Mouse (Mus musculus): ENCODE results near the gene Jhy. TPM values are rescaled to one million over a fixed set of nuclear protein-coding genes. Genes with fewer than 3 reads are reported as not detected.

Jhy gene
- polyA plus RNA-seq, 1 experiment from 2014 or later, result 1.3 TPM

DNA sequence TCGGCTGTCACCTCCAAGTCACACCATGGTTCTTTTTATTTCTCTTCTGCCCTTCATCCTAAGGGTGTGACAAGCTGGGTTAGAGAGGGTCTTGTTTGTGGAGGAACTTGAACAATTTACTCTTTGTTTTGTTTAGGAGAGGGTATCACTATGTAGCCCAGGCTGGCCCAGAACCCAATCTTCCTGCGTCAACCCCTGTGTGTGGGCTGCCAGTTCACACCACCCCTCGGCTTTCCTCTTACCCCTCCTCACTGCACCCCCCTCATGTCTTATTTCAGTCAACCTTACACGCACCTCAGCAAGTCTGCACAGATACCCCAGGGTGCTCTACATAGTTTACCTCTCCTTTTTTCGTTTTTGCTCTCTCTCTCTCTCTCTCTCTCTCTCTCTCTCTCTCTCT, 87.2 kb downstream of the Jhy start:
- H3K27ac ChIP-seq (replicated peaks), result no peak overlapping the region
- H3K4me2 ChIP-seq (replicated peaks), result no peak overlapping the region
- peaks cover 19% of the 10 kb centered on the region for H3K4me1 ChIP-seq
- H3K36me3 ChIP-seq, result no peaks in the 10 kb centered on the region
- H3K9me3 ChIP-seq (replicated peaks), result no peaks in the 10 kb centered on the region
- H3K4me3 ChIP-seq (replicated peaks), result no peak overlapping the region
- WGBS, result 6% methylated on average over 5 of the region's 5 CpGs
- H3K27me3 ChIP-seq, result peaks cover 98% of the 10 kb centered on the region
- H3K9ac ChIP-seq, result no peak overlapping the region
- no peak for ATAC-seq (ENCODE audit: insufficient number of reproducible peaks, low FRiP score, low TSS enrichment, low read depth)

DNA sequence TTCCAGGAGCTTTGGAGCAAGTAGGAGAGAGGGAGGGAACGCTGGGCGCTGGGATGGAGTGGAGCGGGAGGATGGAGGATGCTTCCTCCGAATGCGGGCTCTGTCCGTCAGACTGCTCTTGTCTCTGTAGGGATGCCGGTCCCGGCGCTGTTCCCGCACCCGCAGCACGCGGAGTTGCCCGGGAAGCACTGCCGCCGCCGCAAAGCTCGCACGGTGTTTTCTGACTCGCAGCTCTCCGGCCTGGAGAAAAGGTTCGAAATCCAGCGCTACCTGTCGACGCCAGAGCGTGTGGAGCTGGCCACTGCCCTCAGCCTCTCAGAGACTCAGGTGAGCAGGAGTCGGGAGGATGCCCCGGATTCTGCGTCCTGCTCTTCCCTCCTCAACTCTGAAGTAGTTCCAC, 87.8 kb downstream of the Jhy start:
- no peak overlapping the region for H3K4me2 ChIP-seq (replicated peaks)
- WGBS, result under 1% methylated on average over 29 of the region's 29 CpGs
- peaks cover 98% of the 10 kb centered on the region for H3K27me3 ChIP-seq
- no peaks in the 10 kb centered on the region for H3K9me3 ChIP-seq (replicated peaks)
- no peak overlapping the region for H3K4me3 ChIP-seq (replicated peaks)
- ATAC-seq (ENCODE audit: insufficient number of reproducible peaks, low FRiP score, low TSS enrichment, low read depth), result no peak
- H3K4me1 ChIP-seq, result peaks cover 23% of the 10 kb centered on the region
- no peak overlapping the region for H3K9ac ChIP-seq
- no peak overlapping the region for H3K27ac ChIP-seq (replicated peaks)
- H3K36me3 ChIP-seq, result no peaks in the 10 kb centered on the region

GRCm38 (mm10) chr9:40875431-40875830, 88.5 kb downstream of the Jhy start:
- no peak overlapping the region for H3K4me3 ChIP-seq (replicated peaks)
- H3K36me3 ChIP-seq, result no peaks in the 10 kb centered on the region
- H3K9me3 ChIP-seq (replicated peaks), result no peaks in the 10 kb centered on the region
- H3K27me3 ChIP-seq, result peaks cover 96% of the 10 kb centered on the region
- H3K4me1 ChIP-seq, result peaks cover 23% of the 10 kb centered on the region
- H3K9ac ChIP-seq, result no peak overlapping the region
- WGBS, result 2% methylated on average over 17 of the region's 17 CpGs
- H3K4me2 ChIP-seq (replicated peaks), result no peak overlapping the region
- ATAC-seq (ENCODE audit: insufficient number of reproducible peaks, low FRiP score, low TSS enrichment, low read depth), result no peak
- no peak overlapping the region for H3K27ac ChIP-seq (replicated peaks)

- peaks cover 96% of the 10 kb centered on the region for H3K27me3 ChIP-seq
- WGBS, result 2% methylated on average over 4 of the region's 4 CpGs
Observed at GRCm38 (mm10) chr9:40874961-40875360, 89.0 kb downstream of the Jhy start.

DNA sequence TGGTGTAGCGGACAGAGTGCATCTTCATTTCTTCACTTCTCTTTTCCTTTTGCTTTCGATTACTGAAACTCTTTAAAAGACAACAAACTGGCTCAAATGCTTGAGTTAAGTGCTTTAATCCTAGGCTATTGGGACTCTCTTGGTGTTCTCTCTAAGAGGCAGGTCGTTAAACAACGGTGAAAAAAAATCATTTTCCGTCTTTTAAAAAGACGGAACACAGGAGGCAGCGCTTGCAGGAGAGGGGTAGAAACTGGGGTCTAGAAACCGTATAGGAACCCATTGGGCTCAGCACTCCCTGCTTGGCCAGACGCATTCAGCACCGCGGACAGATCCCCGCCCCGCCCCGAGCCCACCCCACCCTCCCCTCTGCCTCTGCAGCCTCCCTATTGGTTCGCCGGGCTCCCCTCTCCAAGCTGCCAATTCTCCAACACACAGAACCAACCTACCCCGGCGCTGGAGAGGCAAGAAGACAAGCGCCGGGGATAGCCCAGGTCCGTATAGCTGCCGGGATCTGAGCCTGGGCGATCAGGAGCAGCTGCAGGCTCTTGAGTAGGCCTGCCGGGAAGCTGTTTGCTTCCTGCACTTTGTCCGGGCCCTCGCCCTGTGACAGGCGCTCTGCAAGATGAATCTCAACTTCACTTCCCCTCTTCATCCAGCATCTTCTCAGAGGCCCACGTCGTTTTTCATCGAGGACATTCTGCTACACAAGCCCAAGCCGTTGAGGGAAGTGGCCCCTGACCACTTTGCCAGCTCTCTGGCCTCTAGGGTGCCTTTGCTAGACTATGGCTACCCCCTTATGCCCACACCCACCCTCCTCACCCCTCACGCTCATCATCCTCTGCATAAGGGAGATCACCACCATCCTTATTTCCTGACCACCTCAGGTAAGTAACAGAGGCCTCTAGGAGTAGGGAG, 90.1 kb downstream of the Jhy start, which contains the start of gene Bsx:
Gene Bsx (plus strand): TSS at position 572 of the 915 bp plus-strand sequence.
- peaks cover 23% of the 10 kb centered on the region for H3K4me1 ChIP-seq
- H3K9me3 ChIP-seq (replicated peaks), result no peaks in the 10 kb centered on the region
- no peak within 1 kb of the TSS for H3K9ac ChIP-seq
- peak within 1 kb of the TSS; percentile 27 for H3K4me3 ChIP-seq (replicated peaks)
- no peak within 1 kb of the TSS for H3K27ac ChIP-seq (replicated peaks)
- WGBS, result 3% methylated on average over 32 of the region's 32 CpGs
- H3K36me3 ChIP-seq, result no peaks in the 10 kb centered on the region
- ATAC-seq (ENCODE audit: insufficient number of reproducible peaks, low FRiP score, low TSS enrichment, low read depth), result peak; percentile 69
- peak within 1 kb of the TSS; percentile 47 for H3K4me2 ChIP-seq (replicated peaks)
- peaks cover 95% of the 10 kb centered on the region for H3K27me3 ChIP-seq

More at GRCm38 (mm10) chr9:40874961-40875360, 89.0 kb downstream of the Jhy start:
- no peak overlapping the region for H3K4me2 ChIP-seq (replicated peaks)
- H3K9ac ChIP-seq, result no peak overlapping the region
- H3K27ac ChIP-seq (replicated peaks), result no peak overlapping the region
- H3K36me3 ChIP-seq, result no peaks in the 10 kb centered on the region
- no peaks in the 10 kb centered on the region for H3K9me3 ChIP-seq (replicated peaks)
- ATAC-seq (ENCODE audit: insufficient number of reproducible peaks, low FRiP score, low TSS enrichment, low read depth), result no peak
- H3K4me3 ChIP-seq (replicated peaks), result no peak overlapping the region
- peaks cover 23% of the 10 kb centered on the region for H3K4me1 ChIP-seq

DNA sequence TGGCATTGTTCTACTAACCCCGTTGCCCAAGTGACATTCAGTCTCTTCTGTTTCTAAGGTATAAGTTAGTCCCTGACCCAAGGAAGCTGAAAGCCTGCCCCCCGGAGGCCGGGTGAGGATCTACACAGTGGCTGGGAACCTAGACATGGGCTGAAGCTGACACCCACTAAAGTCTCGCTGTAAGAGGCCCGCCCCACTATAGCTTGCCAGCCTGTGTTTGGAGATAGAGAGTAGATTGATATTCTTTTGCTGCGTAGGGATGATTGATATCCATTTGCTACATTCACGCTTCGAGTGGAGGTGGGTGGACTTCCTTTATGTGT, 91.8 kb downstream of the Jhy start:
- Histone ChIP-seq H3K9me3 (replicated peaks) (no peaks in the 10 kb centered on the region), H3K9ac (no peak overlapping the region), H3K27me3 (peaks cover 81% of the 10 kb centered on the region), H3K36me3 (no peaks in the 10 kb centered on the region), H3K27ac (replicated peaks) (no peak overlapping the region), H3K4me2 (replicated peaks) (peak overlapping the region; percentile 1; the same call in 1 of the 2 replicates), H3K4me3 (replicated peaks) (0 out of 2 replicates have a peak overlapping the region, but pooled peaks have one; percentile 0), H3K4me1 (peaks cover 8% of the 10 kb centered on the region)
- 3% methylated on average over 8 of the region's 8 CpGs for WGBS
- no peak for ATAC-seq (ENCODE audit: insufficient number of reproducible peaks, low FRiP score, low TSS enrichment, low read depth)

- Histone ChIP-seq H3K4me2 (replicated peaks) (peak overlapping the region; percentile 1; the same call in 1 of the 2 replicates), H3K4me3 (replicated peaks) (0 out of 2 replicates have a peak overlapping the region, but pooled peaks have one; percentile 0), H3K36me3 (no peaks in the 10 kb centered on the region), H3K9me3 (replicated peaks) (no peaks in the 10 kb centered on the region), H3K27me3 (peaks cover 77% of the 10 kb centered on the region), H3K9ac (no peak overlapping the region), H3K4me1 (peaks cover 8% of the 10 kb centered on the region), H3K27ac (replicated peaks) (no peak overlapping the region)
- WGBS, result under 1% methylated on average over 34 of the region's 34 CpGs
- no peak for ATAC-seq (ENCODE audit: insufficient number of reproducible peaks, low FRiP score, low TSS enrichment, low read depth)
Observed at GRCm38 (mm10) chr9:40871369-40872155, 92.4 kb downstream of the Jhy start.

DNA sequence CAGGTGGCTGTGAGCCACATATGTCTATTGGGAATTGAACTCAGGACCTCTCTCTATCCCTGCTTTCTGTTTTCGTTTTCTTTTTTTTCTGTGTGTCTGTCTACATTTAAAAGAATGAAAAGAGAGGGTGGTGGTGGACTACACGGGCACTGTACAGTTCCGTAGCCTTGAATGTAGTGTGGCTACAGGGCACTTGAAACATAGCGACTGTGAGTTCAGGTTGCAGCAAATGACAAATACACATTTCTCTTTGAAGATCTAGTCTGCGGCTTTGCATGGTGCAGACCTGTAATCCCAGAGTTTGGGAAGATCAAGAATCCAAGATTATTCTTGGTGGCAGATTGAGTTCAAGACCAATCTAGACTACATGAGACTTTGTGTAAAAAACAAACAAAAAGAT, 93.6 kb downstream of the Jhy start:
- H3K36me3 ChIP-seq, result no peaks in the 10 kb centered on the region
- no peak overlapping the region for H3K4me3 ChIP-seq (replicated peaks)
- no peaks in the 10 kb centered on the region for H3K9me3 ChIP-seq (replicated peaks)
- H3K27me3 ChIP-seq, result peaks cover 65% of the 10 kb centered on the region
- H3K9ac ChIP-seq, result no peak overlapping the region
- H3K4me2 ChIP-seq (replicated peaks), result no peak overlapping the region
- WGBS, result 75% methylated on average over 5 of the region's 5 CpGs
- H3K4me1 ChIP-seq, result peaks cover 8% of the 10 kb centered on the region
- no peak for ATAC-seq (ENCODE audit: insufficient number of reproducible peaks, low FRiP score, low TSS enrichment, low read depth)
- H3K27ac ChIP-seq (replicated peaks), result no peak overlapping the region

DNA sequence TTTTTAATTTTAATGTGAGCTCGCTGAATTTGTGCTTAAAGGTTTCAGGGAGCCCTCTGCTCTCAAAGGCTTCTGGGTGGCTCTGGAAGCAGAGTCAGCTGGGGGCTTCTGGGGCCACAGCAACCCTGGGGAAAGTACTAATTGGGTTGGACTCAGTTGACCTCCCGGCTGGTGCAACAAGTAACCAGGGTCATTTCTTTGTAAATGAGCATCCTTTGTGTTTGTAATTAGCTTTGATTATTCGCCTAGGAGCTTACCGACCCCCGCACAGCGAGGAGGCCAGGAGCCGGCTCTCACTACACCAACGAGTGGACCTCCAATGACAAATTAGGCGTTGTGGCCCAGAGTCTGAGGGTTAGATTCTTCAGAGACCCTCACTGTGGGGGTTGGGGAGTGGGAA, 104.7 kb downstream of the Jhy start:
- Histone ChIP-seq H3K27me3 (peaks cover 19% of the 10 kb centered on the region), H3K9ac (no peak overlapping the region), H3K9me3 (replicated peaks) (no peaks in the 10 kb centered on the region), H3K4me3 (replicated peaks) (peak overlapping the region; percentile 40), H3K4me1 (peaks cover 4% of the 10 kb centered on the region; the same call in 1 of the 2 replicates), H3K4me2 (replicated peaks) (peak overlapping the region; percentile 49), H3K36me3 (no peaks in the 10 kb centered on the region), H3K27ac (replicated peaks) (no peak overlapping the region)
- 7% methylated on average over 9 of the region's 9 CpGs for WGBS
- ATAC-seq (ENCODE audit: insufficient number of reproducible peaks, low FRiP score, low TSS enrichment, low read depth), result no peak

DNA sequence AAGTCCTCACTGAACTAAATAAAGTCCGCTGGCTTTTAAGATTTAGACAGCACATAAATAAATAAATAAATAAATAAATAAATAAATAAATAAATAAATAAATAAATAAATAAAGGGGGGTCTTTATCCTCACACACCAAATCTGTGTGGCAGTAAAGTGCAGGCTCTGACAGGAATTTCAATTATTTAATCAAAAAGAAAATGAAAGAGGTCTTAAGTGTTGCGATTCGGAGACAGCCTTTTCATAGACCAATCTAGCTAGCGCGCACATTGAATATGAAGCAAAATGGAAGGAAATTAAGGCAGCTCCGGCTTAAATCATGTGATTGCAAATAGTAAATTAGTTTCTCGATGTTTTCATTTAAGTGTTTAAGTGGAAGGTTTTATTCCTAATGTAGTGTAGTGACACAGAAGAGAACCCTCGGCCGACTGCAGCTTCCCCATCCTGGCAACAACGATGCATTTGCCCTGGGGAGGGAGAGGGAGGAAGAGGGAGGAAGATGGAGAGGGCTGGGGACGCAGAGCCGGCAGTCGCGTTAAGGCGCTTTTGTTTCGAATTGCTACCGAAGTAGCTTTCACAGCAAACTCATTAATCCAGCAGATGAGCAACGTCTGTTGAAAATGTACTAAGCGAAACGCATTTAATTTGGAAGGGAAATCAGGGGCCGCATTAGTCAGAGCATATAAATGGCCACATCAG, 105.3 kb downstream of the Jhy start:
- 5% methylated on average over 21 of the region's 21 CpGs for WGBS
- no peak for ATAC-seq (ENCODE audit: insufficient number of reproducible peaks, low FRiP score, low TSS enrichment, low read depth)
- Histone ChIP-seq H3K27me3 (peaks cover 19% of the 10 kb centered on the region), H3K9ac (no peak overlapping the region), H3K4me2 (replicated peaks) (peak overlapping the region; percentile 49), H3K27ac (replicated peaks) (no peak overlapping the region), H3K4me1 (peaks cover 4% of the 10 kb centered on the region; the same call in 1 of the 2 replicates), H3K36me3 (no peaks in the 10 kb centered on the region), H3K4me3 (replicated peaks) (peak overlapping the region; percentile 40), H3K9me3 (replicated peaks) (no peaks in the 10 kb centered on the region)

DNA sequence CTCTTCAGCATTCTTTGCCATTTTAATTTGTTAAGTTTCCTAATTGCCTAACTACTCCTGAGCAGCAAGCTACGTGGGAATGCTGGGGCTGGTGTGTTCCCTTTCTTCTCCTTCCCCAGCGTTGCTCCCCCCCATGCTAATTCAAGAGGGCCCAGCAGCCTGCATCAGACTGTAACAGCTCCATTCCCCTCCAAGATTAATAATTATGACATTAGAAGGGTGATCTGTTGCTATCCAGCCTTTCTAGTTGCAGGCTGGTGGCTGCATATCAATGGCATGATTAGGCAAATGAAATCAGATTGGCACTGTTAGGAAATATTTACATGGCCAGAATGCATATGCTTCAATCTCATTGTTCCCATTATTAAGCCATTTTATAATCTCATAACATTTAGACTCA, 112.4 kb downstream of the Jhy start:
- 48% methylated on average over 2 of the region's 2 CpGs for WGBS
- Histone ChIP-seq H3K27me3 (0 out of 2 replicates have a peak, but pooled peaks cover 3% of the 10 kb centered on the region), H3K9me3 (replicated peaks) (no peaks in the 10 kb centered on the region), H3K4me1 (no peaks in the 10 kb centered on the region), H3K4me2 (replicated peaks) (no peak overlapping the region), H3K36me3 (no peaks in the 10 kb centered on the region), H3K27ac (replicated peaks) (no peak overlapping the region), H3K4me3 (replicated peaks) (no peak overlapping the region), H3K9ac (no peak overlapping the region)
- ATAC-seq (ENCODE audit: insufficient number of reproducible peaks, low FRiP score, low TSS enrichment, low read depth), result no peak
